Mouse (Mus musculus) ovary, adult 18-20 months (tissue): ENCODE data around the gene Efemp1.

ENCODE experiments used
- DNase-seq: peaks from one replicate; pipeline ENCODE4 v3.0.0; 2022; ENCODE audit warnings: low spot score, mixed read lengths

The Efemp1 gene

DNA sequence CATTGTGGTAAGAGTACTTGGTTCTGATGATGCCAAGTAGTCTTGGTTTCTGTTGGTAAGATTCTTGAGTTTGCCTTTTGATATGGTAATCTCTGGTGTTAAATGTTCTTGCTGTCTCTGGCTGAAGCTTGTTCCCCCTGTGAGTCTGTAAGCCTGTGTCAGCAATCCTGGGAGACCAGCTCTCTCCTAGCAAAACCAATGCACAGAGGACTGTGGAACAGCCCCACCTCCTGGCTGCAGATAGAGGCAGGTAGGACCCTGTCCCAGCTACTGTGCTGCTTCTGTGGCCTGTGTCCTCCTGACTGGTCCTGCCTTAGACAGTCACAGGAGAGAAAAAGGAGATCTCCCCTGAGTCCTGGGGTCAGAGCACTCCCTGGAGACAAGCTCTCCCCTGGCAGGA is 81.4 kb downstream of the Efemp1 start:
- DNase-seq: no peak

DNA sequence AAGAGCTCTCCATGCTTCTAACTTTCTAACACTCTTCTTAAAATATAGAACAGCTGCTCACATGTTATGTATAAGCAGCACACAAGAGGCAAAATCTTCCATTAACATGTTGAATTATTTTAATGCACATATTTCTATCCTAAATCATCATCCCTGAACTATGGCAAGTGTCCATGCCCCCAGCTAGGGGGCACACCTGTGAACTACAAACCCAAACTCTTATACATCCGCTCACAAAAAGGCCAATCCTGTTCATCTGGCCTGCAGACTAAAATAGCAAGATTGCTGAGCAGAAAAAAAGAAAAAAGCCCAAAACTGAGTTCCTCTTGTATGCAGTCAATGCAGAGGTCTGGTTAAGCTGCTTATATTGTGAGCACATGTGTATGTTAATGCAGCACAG is 86.6 kb downstream of the Efemp1 start:
- DNase-seq: no peak

DNA sequence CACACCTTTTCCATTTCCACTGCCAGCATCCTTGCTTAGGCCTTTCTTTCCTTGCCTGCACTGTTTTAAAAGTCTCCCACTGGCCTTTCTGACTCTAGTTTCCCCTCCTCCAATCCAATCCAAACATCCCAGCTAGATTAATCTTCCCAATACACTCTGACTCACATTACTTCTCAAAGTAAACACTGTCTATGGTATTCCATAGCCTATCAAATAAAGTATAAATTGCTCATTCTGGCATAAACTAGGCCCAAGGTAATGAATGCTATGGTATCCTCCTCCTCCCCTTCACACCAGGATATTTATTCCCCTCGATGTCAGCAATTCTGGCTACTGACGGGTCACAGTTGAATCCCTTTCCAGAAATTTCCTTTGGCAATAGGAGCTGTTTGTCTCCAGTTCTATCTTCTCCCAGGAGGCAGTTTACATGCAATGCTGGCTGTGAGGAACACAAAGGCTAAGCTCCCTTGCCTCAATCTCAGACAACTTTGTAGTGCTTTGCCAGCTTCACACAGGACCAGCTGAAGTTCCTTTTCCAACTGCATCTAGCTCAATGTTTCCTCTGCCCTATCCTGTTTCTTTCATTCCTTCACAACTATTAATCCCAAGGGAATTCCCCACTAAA is 98.7 kb downstream of the Efemp1 start:
- DNase-seq: peak; percentile 16

DNA sequence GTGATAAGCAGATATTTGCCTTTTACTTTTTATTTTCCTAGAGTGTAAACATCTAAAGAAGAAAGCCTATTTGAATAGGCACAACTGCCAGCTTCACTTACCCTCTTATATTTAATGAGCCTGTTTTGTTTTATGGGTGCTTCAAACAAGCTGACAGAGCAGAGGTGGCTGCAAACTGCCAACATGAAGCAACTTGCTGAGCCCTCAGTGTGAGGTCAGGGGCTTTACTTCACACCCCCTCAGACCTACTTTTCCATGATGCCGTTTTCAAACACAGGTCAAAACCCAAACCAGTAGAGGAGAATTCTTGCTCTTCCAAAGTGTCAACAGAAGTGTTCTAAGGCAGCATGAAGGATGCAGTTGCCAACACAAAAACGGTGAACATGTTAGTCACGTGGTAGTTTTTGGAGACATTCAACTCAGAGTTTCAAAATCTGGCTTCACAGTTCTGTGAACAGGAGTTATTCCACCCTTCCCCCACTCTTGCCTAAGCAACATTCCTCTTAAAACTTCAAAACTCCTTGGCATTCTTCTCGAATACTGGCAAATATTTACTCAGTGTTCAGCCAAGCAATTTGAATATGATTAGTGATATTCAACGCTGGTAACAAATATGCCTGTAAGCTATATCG is 101.8 kb downstream of the Efemp1 start:
- no peak for DNase-seq

DNA sequence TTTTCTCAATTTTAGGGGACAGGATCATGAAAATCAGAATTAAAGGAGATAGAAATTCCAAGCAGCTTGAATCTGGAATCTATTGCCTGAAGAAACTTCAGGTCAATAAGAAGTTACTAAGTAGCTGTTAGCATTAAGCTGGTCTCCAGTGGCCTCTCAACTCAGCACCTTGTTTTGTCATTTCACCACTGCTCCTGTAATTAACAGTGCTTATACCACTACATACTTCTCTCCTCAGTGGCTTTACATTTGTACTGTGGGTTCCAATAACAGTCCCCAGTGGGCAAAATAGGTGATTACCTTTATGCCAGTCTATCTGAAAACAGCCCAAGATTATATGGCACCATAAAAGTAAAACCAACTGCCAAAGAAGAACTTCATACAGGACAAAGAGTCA is 102.3 kb downstream of the Efemp1 start:
- no peak for DNase-seq

DNA sequence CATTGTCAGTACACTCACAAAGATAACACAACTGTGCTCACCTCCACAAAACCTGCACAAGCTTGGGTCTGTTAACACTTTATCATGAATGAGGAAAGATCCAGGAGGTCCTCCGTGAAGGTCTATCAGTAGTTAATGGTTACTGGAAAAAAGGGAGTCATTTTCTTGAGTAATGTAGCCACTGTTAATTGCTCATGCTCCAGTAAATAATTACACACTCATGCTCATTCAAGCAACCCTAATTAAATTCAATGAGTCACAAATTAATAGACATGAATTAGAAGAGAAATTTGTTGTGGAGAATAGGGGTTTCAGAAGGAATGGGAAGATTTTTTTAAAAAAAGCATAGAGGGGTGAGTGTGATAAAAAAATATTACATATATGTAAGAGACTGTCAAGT is 108.4 kb downstream of the Efemp1 start:
- DNase-seq: no peak
